Mouse (Mus musculus): Measurements from ENCODE around the gene Bahcc1.

DNA sequence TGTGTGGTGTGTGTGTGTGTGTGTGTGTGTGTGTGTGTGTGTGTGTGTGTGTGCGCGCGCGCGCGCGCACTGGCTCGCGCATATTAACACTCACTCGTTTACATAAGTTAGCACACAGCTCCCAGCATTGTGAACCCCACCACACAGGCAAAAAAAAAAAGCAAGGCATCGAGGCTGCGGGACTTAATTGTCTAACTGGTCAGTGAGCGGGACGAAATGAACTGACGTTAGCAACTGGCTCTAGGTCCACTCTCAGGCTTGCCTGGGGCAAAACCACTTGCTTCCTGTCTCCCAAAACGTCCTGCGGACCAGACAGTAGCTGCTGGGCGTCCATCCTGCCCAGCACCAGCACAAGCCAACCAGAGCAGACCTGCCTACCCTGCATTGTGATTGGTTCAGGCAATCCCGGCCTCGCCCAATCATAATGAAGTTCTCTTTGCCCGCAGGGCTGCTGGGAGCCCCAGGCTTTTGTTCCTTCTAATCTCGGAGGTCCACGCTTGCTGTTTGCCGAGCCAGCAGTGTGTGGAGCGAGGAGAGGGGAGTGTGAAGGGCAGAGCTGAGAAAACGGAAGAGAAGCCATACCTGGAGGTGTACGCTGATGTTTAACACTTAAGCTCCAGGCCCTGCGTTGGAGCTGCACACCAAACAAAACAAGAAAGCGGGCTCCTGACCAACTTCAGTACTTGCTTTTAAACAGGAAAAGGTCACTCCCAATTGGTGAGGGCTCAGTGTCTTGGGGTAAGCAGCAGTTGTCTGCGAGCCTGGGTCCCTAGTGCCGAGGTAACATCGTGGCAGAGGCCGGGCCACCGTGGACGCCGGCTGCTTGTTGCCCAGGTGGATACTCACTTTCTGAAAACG lies 83.3 kb downstream of the Bahcc1 start:
- TF ChIP-seq ZNF384 (IDR thresholded peaks at IDR 0.05; ENCODE audit: low read depth, low read length): no peak
- no peak for TF ChIP-seq CHD2 (IDR thresholded peaks at IDR 0.05; ENCODE audit: low read depth, low read length)
- no peak for TF ChIP-seq ZC3H11A (IDR thresholded peaks at IDR 0.05; ENCODE audit: borderline replicate concordance, low read depth, low read length)
- TF ChIP-seq MAFK (IDR thresholded peaks at IDR 0.05; ENCODE audit: insufficient read depth, low read depth, low read length): no peak
- no peak for TF ChIP-seq HCFC1 (IDR thresholded peaks at IDR 0.05; ENCODE audit: borderline replicate concordance, insufficient read depth, low read length)

Measured in ES-E14 (cell line).